Mouse (Mus musculus) lung, adult 2 months (tissue): ENCODE data around the gene Prss40. TPM values are rescaled to one million over a fixed set of nuclear protein-coding genes. Genes with fewer than 3 reads are reported as not detected.

Experiments used
- DNase-seq: peaks from one replicate; pipeline ENCODE4 v3.0.0; 2022
- H3K4me1 ChIP-seq: fragments of 200-500 bp; 2 replicates; pipeline ENCODE4 v1.6.1; 2011; ENCODE audit warnings: low read length; ENCODE audit not compliant: control insufficient read depth, insufficient read depth
- H3K4me3 ChIP-seq: fragments of 200-500 bp; replicated peaks from 2 replicates; pipeline ENCODE3; 2011; ENCODE audit warnings: low read depth, mild to moderate bottlenecking, control low read depth, low read length; ENCODE audit errors: extremely low read depth
- CTCF ChIP-seq: fragments of 200-500 bp; IDR thresholded peaks from 2 replicates; pipeline ENCODE4 v1.5.1; 2011; ENCODE audit warnings: mild to moderate bottlenecking, low read length, control low read depth; ENCODE audit not compliant: insufficient read depth
- POLR2A ChIP-seq: fragments of 200-500 bp; IDR thresholded peaks from 2 replicates; pipeline ENCODE4 v1.6.1; 2011; ENCODE audit warnings: low read depth, mild to moderate bottlenecking, control low read depth, low read length, borderline replicate concordance; ENCODE audit errors: extremely low read depth
- WGBS: fragments of 180-500 bp; shearing (Covaris S2); methylation state at CpG from one replicate; pipeline ENCODE4 v1.1.7; 2018; 5-methylcytosine and 5-hydroxymethylcytosine counted together
- polyA plus RNA-seq: library from polyadenylated mRNA; depleted of rRNA; stranded (reverse); fragments of >200 nt; gene quantifications from 2 replicates; pipeline ENCODE4 v1.2.3, GENCODE M21; 2012; rRNA removed

Prss40 gene
- polyA plus RNA-seq, 1 experiment, result not detected

- TF ChIP-seq CTCF, result no peak
- no peak for TF ChIP-seq POLR2A
- 20% methylated on average over 5 of the region's 5 CpGs for WGBS
- Histone ChIP-seq H3K4me1 (no peaks in the 10 kb centered on the region), H3K4me3 (no peak overlapping the region)
- DNase-seq, result no peak
Measured at GRCm38 (mm10) chr1:34516595-34516994, 44.1 kb downstream of the Prss40 start.

- WGBS, result 74% methylated on average over 4 of the region's 4 CpGs
- no peak overlapping the region for H3K4me3 ChIP-seq
- peaks cover 2% of the 10 kb centered on the region; the same call in 1 of the 2 replicates for H3K4me1 ChIP-seq
- no peak for DNase-seq
- TF ChIP-seq CTCF (no peak), POLR2A (no peak)
Measured at GRCm38 (mm10) chr1:34513068-34513467, 47.7 kb downstream of the Prss40 start.

- peak; percentile 31 for DNase-seq
- TF ChIP-seq CTCF (peak; percentile 64), POLR2A (no peak)
- 11% methylated on average over 3 of the region's 3 CpGs for WGBS
- H3K4me1 ChIP-seq, result peaks cover 2% of the 10 kb centered on the region; the same call in 1 of the 2 replicates
- no peak overlapping the region for H3K4me3 ChIP-seq
Measured at GRCm38 (mm10) chr1:34511027-34511426, 49.7 kb downstream of the Prss40 start.

GRCm38 (mm10) chr1:34510575-34510981 lies 50.2 kb downstream of the Prss40 start:
- 6% methylated on average over 7 of the region's 7 CpGs for WGBS
- no peak overlapping the region for H3K4me3 ChIP-seq
- TF ChIP-seq POLR2A (no peak), CTCF (no peak)
- peaks cover 2% of the 10 kb centered on the region; the same call in 1 of the 2 replicates for H3K4me1 ChIP-seq
- DNase-seq, result no peak

- TF ChIP-seq POLR2A (no peak), CTCF (no peak)
- 87% methylated on average over 3 of the region's 3 CpGs for WGBS
- DNase-seq, result no peak
- no peak overlapping the region for H3K4me3 ChIP-seq
- H3K4me1 ChIP-seq, result peaks cover 2% of the 10 kb centered on the region; the same call in 1 of the 2 replicates
Measured at GRCm38 (mm10) chr1:34507986-34508385, 52.8 kb downstream of the Prss40 start.

GRCm38 (mm10) chr1:34505970-34506551 lies 54.7 kb downstream of the Prss40 start:
- 67% methylated on average over 4 of the region's 4 CpGs for WGBS
- TF ChIP-seq CTCF, result no peak
- TF ChIP-seq POLR2A, result no peak
- DNase-seq, result no peak
- H3K4me3 ChIP-seq, result no peak overlapping the region
- H3K4me1 ChIP-seq, result peaks cover 2% of the 10 kb centered on the region; the same call in 1 of the 2 replicates

- TF ChIP-seq POLR2A (no peak), CTCF (no peak)
- no peaks in the 10 kb centered on the region for H3K4me1 ChIP-seq
- H3K4me3 ChIP-seq, result no peak overlapping the region
- 59% methylated on average over 7 of the region's 7 CpGs for WGBS
- DNase-seq, result no peak
Measured at GRCm38 (mm10) chr1:34505307-34505706, 55.4 kb downstream of the Prss40 start.

GRCm38 (mm10) chr1:34502991-34503390 lies 57.8 kb downstream of the Prss40 start:
- no peaks in the 10 kb centered on the region for H3K4me1 ChIP-seq
- no peak overlapping the region for H3K4me3 ChIP-seq
- TF ChIP-seq POLR2A, result no peak
- TF ChIP-seq CTCF, result no peak
- 60% methylated on average over 3 of the region's 3 CpGs for WGBS
- no peak for DNase-seq

Other genes with a start within 250 kb of the Prss40 start
- gene Ccdc115, start 121.3 kb downstream of the Prss40 start, polyA plus RNA-seq, result 21.8 and 21.9 TPM in 2 replicates
- gene Imp4, start 121.1 kb downstream of the Prss40 start, polyA plus RNA-seq, result 29.2 and 45.3 TPM in 2 replicates
- 95.1 and 177 TPM in 2 replicates for gene Ptpn18, start 101.2 kb downstream of the Prss40 start, polyA plus RNA-seq
- 0.14 TPM in 1 of 2 replicates, not detected in the other for gene Prss39, start 62.5 kb downstream of the Prss40 start, polyA plus RNA-seq
- not detected in 2 replicates for gene Cfc1, start 25.3 kb downstream of the Prss40 start, polyA plus RNA-seq
- gene Amer3, start 18.7 kb upstream of the Prss40 start, polyA plus RNA-seq, result not detected in 2 replicates